Mouse (Mus musculus): ENCODE results near the gene Gm45837. TPM values are rescaled to one million over a fixed set of nuclear protein-coding genes. Genes with fewer than 3 reads are reported as not detected.

Gm45837 gene
- polyA plus RNA-seq, 1 experiment, result not detected

GRCm38 (mm10) chr7:101504507-101504906 lies 93.8 kb downstream of the Gm45837 start:
- H3K36me3 ChIP-seq (ENCODE audit: control insufficient read depth, insufficient read depth, low read length), result no peaks in the 10 kb centered on the region
- no peaks in the 10 kb centered on the region for H3K4me1 ChIP-seq (ENCODE audit: control insufficient read depth, insufficient read depth, low read length)
- no peaks in the 10 kb centered on the region for H3K27me3 ChIP-seq (replicated peaks; ENCODE audit: control insufficient read depth, insufficient read depth, low read length)
- 23% methylated on average over 24 of the region's 24 CpGs for WGBS
- H3K27ac ChIP-seq (ENCODE audit: insufficient read depth, low read depth, low read length), result no peak overlapping the region
- no peak for TF ChIP-seq CTCF (conservative IDR thresholded peaks at IDR 0.05; ENCODE audit: insufficient read depth, insufficient read length, low read depth, low read length)
- no peak for TF ChIP-seq POLR2A (IDR thresholded peaks at IDR 0.05; ENCODE audit: low read depth, low read length)
- no peak overlapping the region for H3K4me3 ChIP-seq (ENCODE audit: insufficient read depth, low read depth, low read length)
- peak; percentile 19 for DNase-seq

- Histone ChIP-seq H3K4me1 (ENCODE audit: control insufficient read depth, insufficient read depth, low read length) (no peaks in the 10 kb centered on the region), H3K27ac (ENCODE audit: insufficient read depth, low read depth, low read length) (no peak overlapping the region), H3K36me3 (ENCODE audit: control insufficient read depth, insufficient read depth, low read length) (no peaks in the 10 kb centered on the region), H3K27me3 (replicated peaks; ENCODE audit: control insufficient read depth, insufficient read depth, low read length) (no peaks in the 10 kb centered on the region), H3K4me3 (ENCODE audit: insufficient read depth, low read depth, low read length) (no peak overlapping the region)
- no peak for TF ChIP-seq POLR2A (IDR thresholded peaks at IDR 0.05; ENCODE audit: low read depth, low read length)
- no peak for TF ChIP-seq CTCF (conservative IDR thresholded peaks at IDR 0.05; ENCODE audit: insufficient read depth, insufficient read length, low read depth, low read length)
- WGBS, result 53% methylated on average over 2 of the region's 2 CpGs
- DNase-seq, result no peak
These were observed 98.5 kb downstream of the Gm45837 start for GRCm38 (mm10) chr7:101509212-101509611.

- DNase-seq, result no peak
- Histone ChIP-seq H3K36me3 (ENCODE audit: control insufficient read depth, insufficient read depth, low read length) (no peaks in the 10 kb centered on the region), H3K27me3 (replicated peaks; ENCODE audit: control insufficient read depth, insufficient read depth, low read length) (no peaks in the 10 kb centered on the region), H3K4me1 (ENCODE audit: control insufficient read depth, insufficient read depth, low read length) (no peaks in the 10 kb centered on the region), H3K27ac (ENCODE audit: insufficient read depth, low read depth, low read length) (no peak overlapping the region), H3K4me3 (ENCODE audit: insufficient read depth, low read depth, low read length) (no peak overlapping the region)
- WGBS, result 73% methylated on average over 7 of the region's 7 CpGs
- TF ChIP-seq CTCF (conservative IDR thresholded peaks at IDR 0.05; ENCODE audit: insufficient read depth, insufficient read length, low read depth, low read length), result no peak
- TF ChIP-seq POLR2A (IDR thresholded peaks at IDR 0.05; ENCODE audit: low read depth, low read length), result no peak
These were observed 103.0 kb downstream of the Gm45837 start for GRCm38 (mm10) chr7:101513655-101514054.

GRCm38 (mm10) chr7:101514768-101515167 lies 104.1 kb downstream of the Gm45837 start:
- no peak for TF ChIP-seq POLR2A (IDR thresholded peaks at IDR 0.05; ENCODE audit: low read depth, low read length)
- TF ChIP-seq CTCF (conservative IDR thresholded peaks at IDR 0.05; ENCODE audit: insufficient read depth, insufficient read length, low read depth, low read length), result no peak
- Histone ChIP-seq H3K4me1 (ENCODE audit: control insufficient read depth, insufficient read depth, low read length) (no peaks in the 10 kb centered on the region), H3K27ac (ENCODE audit: insufficient read depth, low read depth, low read length) (no peak overlapping the region), H3K4me3 (ENCODE audit: insufficient read depth, low read depth, low read length) (no peak overlapping the region), H3K27me3 (replicated peaks; ENCODE audit: control insufficient read depth, insufficient read depth, low read length) (no peaks in the 10 kb centered on the region), H3K36me3 (ENCODE audit: control insufficient read depth, insufficient read depth, low read length) (no peaks in the 10 kb centered on the region)
- DNase-seq, result no peak
- 85% methylated on average over 6 of the region's 6 CpGs for WGBS

GRCm38 (mm10) chr7:101515295-101515694 lies 104.6 kb downstream of the Gm45837 start:
- Histone ChIP-seq H3K27ac (ENCODE audit: insufficient read depth, low read depth, low read length) (no peak overlapping the region), H3K4me1 (ENCODE audit: control insufficient read depth, insufficient read depth, low read length) (no peaks in the 10 kb centered on the region), H3K4me3 (ENCODE audit: insufficient read depth, low read depth, low read length) (no peak overlapping the region), H3K27me3 (replicated peaks; ENCODE audit: control insufficient read depth, insufficient read depth, low read length) (no peaks in the 10 kb centered on the region), H3K36me3 (ENCODE audit: control insufficient read depth, insufficient read depth, low read length) (no peaks in the 10 kb centered on the region)
- DNase-seq, result no peak
- WGBS, result 46% methylated on average over 6 of the region's 6 CpGs
- TF ChIP-seq POLR2A (IDR thresholded peaks at IDR 0.05; ENCODE audit: low read depth, low read length) (no peak), CTCF (conservative IDR thresholded peaks at IDR 0.05; ENCODE audit: insufficient read depth, insufficient read length, low read depth, low read length) (no peak)

- 65% methylated on average over 6 of the region's 6 CpGs for WGBS
- TF ChIP-seq CTCF (conservative IDR thresholded peaks at IDR 0.05; ENCODE audit: insufficient read depth, insufficient read length, low read depth, low read length), result peak; percentile 11; the same call in 1 of the 2 replicates
- no peak for TF ChIP-seq POLR2A (IDR thresholded peaks at IDR 0.05; ENCODE audit: low read depth, low read length)
- DNase-seq, result no peak
- Histone ChIP-seq H3K27ac (ENCODE audit: insufficient read depth, low read depth, low read length) (no peak overlapping the region), H3K27me3 (replicated peaks; ENCODE audit: control insufficient read depth, insufficient read depth, low read length) (no peaks in the 10 kb centered on the region), H3K4me3 (ENCODE audit: insufficient read depth, low read depth, low read length) (no peak overlapping the region), H3K4me1 (ENCODE audit: control insufficient read depth, insufficient read depth, low read length) (no peaks in the 10 kb centered on the region), H3K36me3 (ENCODE audit: control insufficient read depth, insufficient read depth, low read length) (no peaks in the 10 kb centered on the region)
These were observed 105.8 kb downstream of the Gm45837 start for GRCm38 (mm10) chr7:101516460-101516859.

DNA sequence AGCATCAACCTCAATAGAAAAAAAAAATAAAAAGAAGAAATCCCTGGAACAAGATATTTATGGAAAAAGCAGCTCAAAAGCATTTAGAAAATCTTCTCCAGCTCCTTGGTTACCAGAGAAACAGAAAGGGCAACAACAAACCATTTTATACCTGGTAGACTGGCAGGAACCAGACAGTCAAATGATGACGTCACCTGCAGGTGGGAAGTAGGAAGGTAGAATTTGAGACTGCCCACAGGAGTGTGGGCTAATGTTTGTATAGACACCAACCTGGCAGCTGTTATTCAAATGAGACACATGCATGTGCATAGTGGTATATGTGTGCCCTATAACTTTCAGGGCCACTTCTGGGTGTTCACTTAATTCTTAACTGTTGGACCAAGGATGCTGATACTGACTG lies 111.0 kb downstream of the Gm45837 start:
- Histone ChIP-seq H3K27ac (ENCODE audit: insufficient read depth, low read depth, low read length) (no peak overlapping the region), H3K27me3 (replicated peaks; ENCODE audit: control insufficient read depth, insufficient read depth, low read length) (no peaks in the 10 kb centered on the region), H3K4me1 (ENCODE audit: control insufficient read depth, insufficient read depth, low read length) (no peaks in the 10 kb centered on the region), H3K36me3 (ENCODE audit: control insufficient read depth, insufficient read depth, low read length) (no peaks in the 10 kb centered on the region), H3K4me3 (ENCODE audit: insufficient read depth, low read depth, low read length) (no peak overlapping the region)
- TF ChIP-seq CTCF (conservative IDR thresholded peaks at IDR 0.05; ENCODE audit: insufficient read depth, insufficient read length, low read depth, low read length) (no peak), POLR2A (IDR thresholded peaks at IDR 0.05; ENCODE audit: low read depth, low read length) (no peak)
- WGBS, result 61% methylated on average over 1 of the region's 1 CpGs
- no peak for DNase-seq

All from kidney, adult 2 months (tissue).